8 mouse cellular contexts compared by ENCODE assay signal in genomic region chr2:151535961-151536617, GRCm38 (mm10). TPM values are rescaled to one million over a fixed set of nuclear protein-coding genes. Genes with fewer than 3 reads are reported as not detected.
DNase-seq lines count a peak whose midpoint lies in the region; ATAC-seq and TF ChIP-seq lines count a peak whose summit lies in the region.

No protein-coding gene starts in this region.

- DNase-seq in lung, embryonic 14.5 days = peak; percentile 63
- DNase-seq in lung, postnatal 14 days = no peak
- peak; percentile 28 for DNase-seq in embryo, embryonic 9.5 days (ENCODE audit: extremely low spot score)
- DNase-seq in left cerebral cortex, postnatal 10 days (ENCODE audit: extremely low spot score in 1 of 2, low spot score in 2 of 2) = no peak
- DNase-seq in frontal cortex, postnatal 14 days (ENCODE audit: low spot score in 2 of 2) = no peak
- DNase-seq in cerebellum, adult 11 months = no peak

- H3K4me3 ChIP-seq in lung, embryonic 14.5 days (ENCODE audit: low read depth, low read length) = no peak overlapping the region
- H3K4me3 ChIP-seq in intestine, postnatal 0 days (ENCODE audit: low read depth, low read length) = no peak overlapping the region
- H3K4me3 ChIP-seq in neural tube, embryonic 12.5 days = no peak overlapping the region

- H3K4me2 ChIP-seq in lung, embryonic 14.5 days = peak overlapping the region; percentile 14
- 0 out of 2 replicates have a peak overlapping the region, but pooled peaks have one; percentile 0 for H3K4me2 ChIP-seq in intestine, postnatal 0 days (replicated peaks; ENCODE audit: low read depth)
- H3K4me2 ChIP-seq in neural tube, embryonic 12.5 days (replicated peaks) = no peak overlapping the region

- H3K9ac ChIP-seq in lung, embryonic 14.5 days = no peak overlapping the region
- H3K9ac ChIP-seq in intestine, postnatal 0 days (ENCODE audit: low read depth, low read length) = no peak overlapping the region
- no peak overlapping the region for H3K9ac ChIP-seq in neural tube, embryonic 12.5 days

- ATAC-seq in lung, embryonic 14.5 days (ENCODE audit: insufficient read depth) = peak; percentile 76
- ATAC-seq in intestine, postnatal 0 days = peak; percentile 20; the same call in 1 of the 2 replicates
- peak; percentile 67 for ATAC-seq in neural tube, embryonic 12.5 days (ENCODE audit: low FRiP score, low read depth)

- no peaks in the 10 kb centered on the region for H3K36me3 ChIP-seq in lung, embryonic 14.5 days (ENCODE audit: insufficient read depth)
- no peaks in the 10 kb centered on the region for H3K36me3 ChIP-seq in intestine, postnatal 0 days (ENCODE audit: control insufficient read depth, insufficient read depth)
- H3K36me3 ChIP-seq in neural tube, embryonic 12.5 days = no peaks in the 10 kb centered on the region

- peak overlapping the region; percentile 72; the same call in 1 of the 2 replicates for H3K27ac ChIP-seq in lung, embryonic 14.5 days (ENCODE audit: low read depth)
- no peak overlapping the region for H3K27ac ChIP-seq in intestine, postnatal 0 days (ENCODE audit: low read depth, low read length)
- no peak overlapping the region for H3K27ac ChIP-seq in neural tube, embryonic 12.5 days

- H3K4me1 ChIP-seq in lung, embryonic 14.5 days (ENCODE audit: insufficient read depth) = 0 out of 2 replicates have a peak, but pooled peaks cover 3% of the 10 kb centered on the region
- 0 out of 2 replicates have a peak, but pooled peaks cover 3% of the 10 kb centered on the region for H3K4me1 ChIP-seq in intestine, postnatal 0 days (replicated peaks; ENCODE audit: control insufficient read depth, insufficient read depth, low read length)
- no peaks in the 10 kb centered on the region for H3K4me1 ChIP-seq in neural tube, embryonic 12.5 days

- intact Hi-C loops in left cerebral cortex, postnatal 10 days (cut with DNase I) = no loop called here

- 48% methylated on average over 1 of the region's 1 CpGs for WGBS in lung, embryonic 14.5 days
- whole genome bisulfite sequencing in intestine, postnatal 0 days = 62% methylated on average over 1 of the region's 1 CpGs
- WGBS in neural tube, embryonic 12.5 days = 41% methylated on average over 1 of the region's 1 CpGs

- TF ChIP-seq CTCF in lung, embryonic 14.5 days (IDR thresholded peaks at IDR 0.05; ENCODE audit: low read depth) = no peak
- no peak for TF ChIP-seq CTCF in intestine, postnatal 0 days (IDR thresholded peaks at IDR 0.05; ENCODE audit: low read depth)

- H3K9me3 ChIP-seq in lung, embryonic 14.5 days (ENCODE audit: low read depth, low read length) = no peaks in the 10 kb centered on the region
- no peaks in the 10 kb centered on the region for H3K9me3 ChIP-seq in intestine, postnatal 0 days (ENCODE audit: control insufficient read depth)
- H3K9me3 ChIP-seq in neural tube, embryonic 12.5 days = no peaks in the 10 kb centered on the region

- H3K27me3 ChIP-seq in lung, embryonic 14.5 days (ENCODE audit: insufficient read depth, low read length) = no peaks in the 10 kb centered on the region
- H3K27me3 ChIP-seq in intestine, postnatal 0 days (replicated peaks; ENCODE audit: control insufficient read depth, insufficient read depth, low read length) = no peaks in the 10 kb centered on the region
- no peaks in the 10 kb centered on the region for H3K27me3 ChIP-seq in neural tube, embryonic 12.5 days (replicated peaks)

RNA-seq across cellular contexts. Expression of gene Fkbp1a, which starts 6.2 kb away (rescaled TPM):
- 861 and 873 TPM in 2 replicates for polyA plus RNA-seq in lung, embryonic 14.5 days (2014; fragmentation: Nextera tagmentation; extraction: Ambion mirVana)
- polyA plus RNA-seq in intestine, postnatal 0 days (2015; fragmentation: Nextera tagmentation; extraction: Ambion mirVana) = 370 and 377 TPM in 2 replicates
- polyA plus RNA-seq in neural tube, embryonic 12.5 days (2016; fragmentation: Nextera tagmentation; extraction: Ambion mirVana) = 604 and 611 TPM in 2 replicates
- total RNA-seq in left cerebral cortex, postnatal 10 days (2021) = 100 to 1,000 TPM; 558 to 568 TPM

RNA-seq across cellular contexts. Expression of gene Sdcbp2, which starts 36.3 kb away (rescaled TPM):
- 0.86 and 0.88 TPM in 2 replicates for polyA plus RNA-seq in lung, embryonic 14.5 days (2014; fragmentation: Nextera tagmentation; extraction: Ambion mirVana)
- polyA plus RNA-seq in intestine, postnatal 0 days (2015; fragmentation: Nextera tagmentation; extraction: Ambion mirVana) = 55.2 and 66.7 TPM in 2 replicates
- 1.2 and 1.3 TPM in 2 replicates for polyA plus RNA-seq in neural tube, embryonic 12.5 days (2016; fragmentation: Nextera tagmentation; extraction: Ambion mirVana)
- 1 to 10 TPM; 1.5 to 1.6 TPM for total RNA-seq in left cerebral cortex, postnatal 10 days (2021)

RNA-seq across cellular contexts. Expression of gene Nsfl1c, which starts 42.1 kb away (rescaled TPM):
- 237 and 239 TPM in 2 replicates for polyA plus RNA-seq in lung, embryonic 14.5 days (2014; fragmentation: Nextera tagmentation; extraction: Ambion mirVana)
- polyA plus RNA-seq in intestine, postnatal 0 days (2015; fragmentation: Nextera tagmentation; extraction: Ambion mirVana) = 92.8 and 99.3 TPM in 2 replicates
- 252 and 260 TPM in 2 replicates for polyA plus RNA-seq in neural tube, embryonic 12.5 days (2016; fragmentation: Nextera tagmentation; extraction: Ambion mirVana)
- total RNA-seq in left cerebral cortex, postnatal 10 days (2021) = 100 to 1,000 TPM; 146 to 150 TPM

Comparison
In these comparisons a context has a peak if more than half of its experiments do, and no peak if none do; other contexts are left out.
1. DNase-seq: peak in lung, embryonic 14.5 days (single experiment) and embryo, embryonic 9.5 days (single experiment); none in lung, postnatal 14 days (single experiment), left cerebral cortex, postnatal 10 days (0 of 2), frontal cortex, postnatal 14 days (0 of 2) and cerebellum, adult 11 months (single experiment).
2. ATAC-seq: peak in every context shown above with its lines; median percentile 76 in lung, embryonic 14.5 days; 67 in neural tube, embryonic 12.5 days; 20 in intestine, postnatal 0 days.
3. RNA of gene Sdcbp2, which starts 36.3 kb away (polyA plus RNA-seq): 55.2 to 66.7 TPM in intestine, postnatal 0 days; 1.2 to 1.3 TPM in neural tube, embryonic 12.5 days and 0.86 to 0.88 TPM in lung, embryonic 14.5 days; every median in the first group is over 10 times any median in the second.